Mouse (Mus musculus) bone marrow macrophage, adult 2 months (primary cell): ENCODE results near the gene Olfr649.

Experiments
- CTCF ChIP-seq: IDR thresholded peaks from 2 replicates; pipeline ENCODE4 v1.5.1; 2012; ENCODE audit warnings: low read depth, mild to moderate bottlenecking, low read length, moderate library complexity
- POLR2A ChIP-seq: IDR thresholded peaks from 2 replicates; pipeline ENCODE4 v1.6.1; 2012; ENCODE audit warnings: mild to moderate bottlenecking, low read depth, low read length, borderline replicate concordance

GRCm38 (mm10) chr7:104240857-104241256 is 45.1 kb upstream of the Olfr649 start:
- no peak for TF ChIP-seq POLR2A
- TF ChIP-seq CTCF, result no peak
